ENCODE assay signal across 14 mouse cellular contexts in genomic region chr13:112840241-112841087, GRCm38 (mm10). TPM values are rescaled to one million over a fixed set of nuclear protein-coding genes. Genes with fewer than 3 reads are reported as not detected.
DNase-seq lines count a peak whose midpoint lies in the region; ATAC-seq lines count a peak whose summit lies in the region.
"Had no signal": no experiment of that assay in that cellular context is flagged by ENCODE, and none has a peak within 500 bp of the region (broad histone marks: within the 10 kb centered on the region; RNA-seq: fewer than 3 reads in every experiment).

No protein-coding gene starts in this region.

- WGBS in hindbrain, embryonic 14.5 days = 91% methylated on average over 16 of the region's 16 CpGs
- WGBS in midbrain, embryonic 15.5 days = 93% methylated on average over 16 of the region's 16 CpGs
- 93% methylated on average over 16 of the region's 16 CpGs for WGBS in midbrain, embryonic 13.5 days

- H3K36me3 ChIP-seq in hindbrain, embryonic 14.5 days (replicated peaks; ENCODE audit: control insufficient read depth, insufficient read depth) = peaks cover 8% of the 10 kb centered on the region
- 0 out of 2 replicates have a peak, but pooled peaks cover 3% of the 10 kb centered on the region for H3K36me3 ChIP-seq in midbrain, embryonic 15.5 days (replicated peaks)
- H3K36me3 ChIP-seq in midbrain, embryonic 13.5 days = peaks cover 9% of the 10 kb centered on the region

- intact Hi-C loops in left cerebral cortex, postnatal 25 days (cut with DNase I) = no loop called here

- no peaks in the 10 kb centered on the region for H3K9me3 ChIP-seq in hindbrain, embryonic 14.5 days (ENCODE audit: control insufficient read depth, low read length)
- H3K9me3 ChIP-seq in midbrain, embryonic 15.5 days = no peaks in the 10 kb centered on the region
- no peaks in the 10 kb centered on the region for H3K9me3 ChIP-seq in midbrain, embryonic 13.5 days
- H3K9me3 ChIP-seq: neural tube, embryonic 13.5 days had no signal

- H3K4me1 ChIP-seq in hindbrain, embryonic 14.5 days (replicated peaks; ENCODE audit: control insufficient read depth, insufficient read depth, low read length) = no peaks in the 10 kb centered on the region
- H3K4me1 ChIP-seq in midbrain, embryonic 15.5 days = no peaks in the 10 kb centered on the region
- H3K4me1 ChIP-seq in midbrain, embryonic 13.5 days (replicated peaks) = no peaks in the 10 kb centered on the region
- H3K4me1 ChIP-seq: neural tube, embryonic 13.5 days had no signal

- DNase-seq in layer of hippocampus, adult 11-12 months (ENCODE audit: low spot score) = peak; percentile 36
- DNase-seq in layer of hippocampus, postnatal 10 days (ENCODE audit: low spot score in 2 of 2) = no peak
- DNase-seq in brain, adult 2 months (ENCODE audit: low read depth, low spot score) = peak; percentile 57
- DNase-seq in frontal cortex, postnatal 36 days (ENCODE audit: low spot score in 2 of 2) = peak; percentile 45 to 63
- DNase-seq in left cerebral cortex, postnatal 25 days (ENCODE audit: low spot score in 2 of 2) = peak; percentile 46 to 64
- DNase-seq in hindbrain, embryonic 14.5 days (ENCODE audit: low spot score) = no peak
- DNase-seq: adrenal gland, postnatal 36 days; cerebellum, adult 11 months; heart, postnatal 14 days; kidney, adult 9 months; thymus, postnatal 25 days had no signal

- H3K4me3 ChIP-seq in hindbrain, embryonic 14.5 days (replicated peaks; ENCODE audit: low read length) = no peak overlapping the region
- H3K4me3 ChIP-seq in midbrain, embryonic 15.5 days = no peak overlapping the region
- H3K4me3 ChIP-seq in midbrain, embryonic 13.5 days (replicated peaks) = no peak overlapping the region
- H3K4me3 ChIP-seq: neural tube, embryonic 13.5 days had no signal

- H3K27me3 ChIP-seq in hindbrain, embryonic 14.5 days (ENCODE audit: control insufficient read depth, insufficient read depth, low read length) = no peaks in the 10 kb centered on the region
- H3K27me3 ChIP-seq in midbrain, embryonic 15.5 days (replicated peaks) = no peaks in the 10 kb centered on the region
- H3K27me3 ChIP-seq in midbrain, embryonic 13.5 days = no peaks in the 10 kb centered on the region
- H3K27me3 ChIP-seq: neural tube, embryonic 13.5 days had no signal

- H3K9ac ChIP-seq in hindbrain, embryonic 14.5 days = no peak overlapping the region
- H3K9ac ChIP-seq in midbrain, embryonic 15.5 days = no peak overlapping the region
- H3K9ac ChIP-seq in midbrain, embryonic 13.5 days (replicated peaks) = no peak overlapping the region
- H3K9ac ChIP-seq: neural tube, embryonic 13.5 days had no signal

- no peak overlapping the region for H3K27ac ChIP-seq in hindbrain, embryonic 14.5 days
- H3K27ac ChIP-seq in midbrain, embryonic 15.5 days = no peak overlapping the region
- H3K27ac ChIP-seq in midbrain, embryonic 13.5 days = no peak overlapping the region
- H3K27ac ChIP-seq: neural tube, embryonic 13.5 days had no signal

- no peak for ATAC-seq in hindbrain, embryonic 14.5 days (ENCODE audit: low FRiP score)
- ATAC-seq in midbrain, embryonic 15.5 days (replicated peaks) = no peak
- no peak for ATAC-seq in midbrain, embryonic 13.5 days

- no peak overlapping the region for H3K4me2 ChIP-seq in hindbrain, embryonic 14.5 days (replicated peaks)
- H3K4me2 ChIP-seq in midbrain, embryonic 15.5 days = no peak overlapping the region
- no peak overlapping the region for H3K4me2 ChIP-seq in midbrain, embryonic 13.5 days (replicated peaks)
- H3K4me2 ChIP-seq: neural tube, embryonic 13.5 days had no signal

RNA-seq across cellular contexts. Expression of gene Plpp1, which starts 39.9 kb away (rescaled TPM):
- total RNA-seq in layer of hippocampus, postnatal 10 days (2021) = 10 to 100 TPM; 35.2 to 35.5 TPM
- 10 to 100 TPM; 28.5 to 29.4 TPM for total RNA-seq in left cerebral cortex, postnatal 25 days (2021)
- 63.8 and 65.1 TPM in 2 replicates for polyA plus RNA-seq in hindbrain, embryonic 14.5 days (2014; fragmentation: Nextera tagmentation; extraction: Ambion mirVana)
- 59.9 and 62.3 TPM in 2 replicates for polyA plus RNA-seq in midbrain, embryonic 15.5 days (2015; fragmentation: Nextera tagmentation; extraction: Ambion mirVana)
- 35.3 and 39.6 TPM in 2 replicates for polyA plus RNA-seq in midbrain, embryonic 13.5 days (2015; fragmentation: Nextera tagmentation; extraction: Ambion mirVana)

Comparison
In these comparisons a context has a peak if more than half of its experiments do, and no peak if none do; other contexts are left out.
1. DNase-seq: peak in layer of hippocampus, adult 11-12 months (single experiment), brain, adult 2 months (single experiment), frontal cortex, postnatal 36 days (2 of 2) and left cerebral cortex, postnatal 25 days (2 of 2); none in layer of hippocampus, postnatal 10 days (0 of 2) and hindbrain, embryonic 14.5 days (single experiment).